Mouse (Mus musculus): ENCODE data around the gene Rxylt1. TPM values are rescaled to one million over a fixed set of nuclear protein-coding genes. Genes with fewer than 3 reads are reported as not detected.

Gene Rxylt1
- polyA plus RNA-seq, 1 experiment from 2014 or later: 31.8 TPM

DNA sequence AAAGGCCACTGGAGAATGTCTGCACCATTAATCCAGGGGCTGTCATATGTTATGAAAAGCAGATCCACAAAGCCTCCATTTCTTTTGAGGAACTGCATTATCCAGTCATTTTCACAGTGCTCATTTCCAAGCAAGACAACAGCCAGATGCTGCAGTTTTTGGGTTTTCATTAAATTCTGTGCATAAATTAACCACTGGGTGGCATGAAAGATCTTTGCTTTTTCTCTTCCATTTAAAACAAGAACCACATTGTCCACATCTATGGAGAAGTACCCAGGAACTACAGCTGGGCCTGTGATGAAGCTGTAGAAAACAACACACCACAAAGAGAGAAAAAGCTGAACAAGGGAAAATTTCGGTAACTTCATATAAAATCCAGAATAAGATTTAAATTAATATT, 6.7 kb downstream of the Rxylt1 start:
- H3K9ac ChIP-seq (replicated peaks): no peak overlapping the region
- H3K27me3 ChIP-seq: no peaks in the 10 kb centered on the region
- H3K36me3 ChIP-seq: peaks cover 32% of the 10 kb centered on the region
- 95% methylated on average over 1 of the region's 1 CpGs for WGBS
- ATAC-seq (ENCODE audit: low FRiP score, low read depth): no peak
- H3K4me3 ChIP-seq: no peak overlapping the region
- no peak overlapping the region for H3K4me2 ChIP-seq (replicated peaks)
- H3K27ac ChIP-seq (replicated peaks): no peak overlapping the region
- H3K4me1 ChIP-seq: peaks cover 3% of the 10 kb centered on the region; the same call in 1 of the 2 replicates
- H3K9me3 ChIP-seq: peaks cover 13% of the 10 kb centered on the region

DNA sequence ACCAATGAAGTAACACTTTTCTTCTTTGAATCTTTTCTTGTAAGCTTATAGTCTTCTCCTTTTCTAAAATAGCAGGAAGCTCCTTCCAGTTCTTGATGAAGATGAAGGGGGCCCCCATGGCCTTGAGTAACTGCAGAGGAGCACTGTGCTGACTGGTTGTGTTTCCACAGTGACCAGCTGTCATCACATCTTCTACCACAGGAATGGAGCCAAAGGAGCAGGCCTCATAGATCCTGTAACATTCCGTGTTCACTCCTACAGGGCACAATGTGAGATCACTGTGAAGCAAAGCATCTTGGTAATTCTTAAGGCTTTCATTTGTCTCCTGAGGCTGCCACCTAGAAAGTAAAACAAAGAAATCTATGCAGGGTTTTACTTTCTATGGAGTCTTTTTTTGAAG, 15.8 kb downstream of the Rxylt1 start:
- Histone ChIP-seq H3K27ac (replicated peaks) (no peak overlapping the region), H3K9ac (replicated peaks) (no peak overlapping the region), H3K27me3 (no peaks in the 10 kb centered on the region), H3K9me3 (0 out of 2 replicates have a peak, but pooled peaks cover 3% of the 10 kb centered on the region), H3K4me3 (no peak overlapping the region), H3K36me3 (0 out of 2 replicates have a peak, but pooled peaks cover 9% of the 10 kb centered on the region), H3K4me2 (replicated peaks) (no peak overlapping the region), H3K4me1 (no peaks in the 10 kb centered on the region)
- no peak for ATAC-seq (ENCODE audit: low FRiP score, low read depth)
- 92% methylated on average over 1 of the region's 1 CpGs for WGBS

DNA sequence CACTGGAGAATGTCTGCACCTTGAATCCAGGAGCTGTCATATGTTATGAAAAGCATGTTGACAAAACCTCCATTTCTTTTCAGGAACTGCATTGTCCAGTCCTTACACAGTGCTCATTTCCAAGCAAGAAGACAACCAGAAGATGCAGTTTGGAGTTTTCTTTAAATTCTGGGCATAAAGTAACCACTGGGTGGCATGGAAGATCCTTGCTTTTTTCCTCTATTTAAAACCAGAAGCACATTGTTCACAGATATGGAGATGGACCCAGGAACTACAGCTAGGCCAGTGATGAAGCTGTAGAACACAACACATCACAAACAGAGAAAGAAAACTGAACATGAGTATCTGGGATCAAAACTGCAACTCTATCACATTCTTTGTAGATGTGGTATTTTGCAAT, 28.0 kb downstream of the Rxylt1 start:
- H3K4me1 ChIP-seq: no peaks in the 10 kb centered on the region
- H3K4me2 ChIP-seq (replicated peaks): no peak overlapping the region
- no peak for ATAC-seq (ENCODE audit: low FRiP score, low read depth)
- no peaks in the 10 kb centered on the region for H3K27me3 ChIP-seq
- H3K9ac ChIP-seq (replicated peaks): no peak overlapping the region
- no peaks in the 10 kb centered on the region for H3K36me3 ChIP-seq
- H3K9me3 ChIP-seq: no peaks in the 10 kb centered on the region
- no peak overlapping the region for H3K27ac ChIP-seq (replicated peaks)
- H3K4me3 ChIP-seq: no peak overlapping the region

DNA sequence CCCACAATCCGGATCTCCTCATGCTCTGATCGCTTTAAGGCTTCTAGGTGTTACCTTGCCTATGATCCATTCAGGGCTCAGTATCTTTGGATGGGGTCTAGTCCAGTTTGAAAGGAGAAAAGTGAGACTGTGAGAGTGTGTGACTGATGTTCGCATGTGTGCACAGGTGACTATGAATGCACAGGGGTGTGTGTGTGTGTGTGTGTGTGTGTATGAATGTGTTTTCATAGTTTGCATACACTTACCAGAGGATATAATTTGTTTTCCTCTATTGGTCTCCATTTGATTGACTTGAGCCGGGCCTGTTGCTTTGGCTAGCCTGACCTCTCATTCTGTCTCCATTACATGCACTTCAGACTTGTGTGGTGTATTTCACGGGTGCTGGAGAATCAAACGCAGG, 41.3 kb downstream of the Rxylt1 start:
- H3K27ac ChIP-seq (replicated peaks): no peak overlapping the region
- no peaks in the 10 kb centered on the region for H3K9me3 ChIP-seq
- no peak overlapping the region for H3K4me2 ChIP-seq (replicated peaks)
- WGBS: 87% methylated on average over 6 of the region's 6 CpGs
- H3K4me3 ChIP-seq: no peak overlapping the region
- H3K27me3 ChIP-seq: no peaks in the 10 kb centered on the region
- no peaks in the 10 kb centered on the region for H3K4me1 ChIP-seq
- no peaks in the 10 kb centered on the region for H3K36me3 ChIP-seq
- no peak overlapping the region for H3K9ac ChIP-seq (replicated peaks)
- ATAC-seq (ENCODE audit: low FRiP score, low read depth): no peak

GRCm38 (mm10) chr10:122054535-122054934, 42.6 kb downstream of the Rxylt1 start:
- Histone ChIP-seq H3K9ac (replicated peaks) (no peak overlapping the region), H3K4me1 (no peaks in the 10 kb centered on the region), H3K4me2 (replicated peaks) (no peak overlapping the region), H3K9me3 (no peaks in the 10 kb centered on the region), H3K27ac (replicated peaks) (no peak overlapping the region), H3K36me3 (no peaks in the 10 kb centered on the region), H3K4me3 (no peak overlapping the region), H3K27me3 (no peaks in the 10 kb centered on the region)
- peak; percentile 72 for ATAC-seq (ENCODE audit: low FRiP score, low read depth)
- 13% methylated on average over 8 of the region's 8 CpGs for WGBS

- Histone ChIP-seq H3K4me3 (no peak overlapping the region), H3K27ac (replicated peaks) (no peak overlapping the region), H3K9me3 (no peaks in the 10 kb centered on the region), H3K4me2 (replicated peaks) (no peak overlapping the region), H3K27me3 (no peaks in the 10 kb centered on the region), H3K4me1 (no peaks in the 10 kb centered on the region), H3K36me3 (no peaks in the 10 kb centered on the region), H3K9ac (replicated peaks) (no peak overlapping the region)
- 38% methylated on average over 6 of the region's 6 CpGs for WGBS
- no peak for ATAC-seq (ENCODE audit: low FRiP score, low read depth)
Measured at GRCm38 (mm10) chr10:122051831-122052230, 45.3 kb downstream of the Rxylt1 start.

- WGBS: 19% methylated on average over 27 of the region's 44 CpGs
- no peaks in the 10 kb centered on the region for H3K9me3 ChIP-seq
- H3K27ac ChIP-seq (replicated peaks): peak overlapping the region; percentile 92
- H3K36me3 ChIP-seq: no peaks in the 10 kb centered on the region
- peak overlapping the region; percentile 65 for H3K4me2 ChIP-seq (replicated peaks)
- H3K9ac ChIP-seq (replicated peaks): peak overlapping the region; percentile 86
- peak overlapping the region; percentile 79 for H3K4me3 ChIP-seq
- no peaks in the 10 kb centered on the region for H3K27me3 ChIP-seq
- peak; percentile 81 for ATAC-seq (ENCODE audit: low FRiP score, low read depth)
- H3K4me1 ChIP-seq: peaks cover 15% of the 10 kb centered on the region
Measured at GRCm38 (mm10) chr10:122047727-122048365, 49.3 kb downstream of the Rxylt1 start.

DNA sequence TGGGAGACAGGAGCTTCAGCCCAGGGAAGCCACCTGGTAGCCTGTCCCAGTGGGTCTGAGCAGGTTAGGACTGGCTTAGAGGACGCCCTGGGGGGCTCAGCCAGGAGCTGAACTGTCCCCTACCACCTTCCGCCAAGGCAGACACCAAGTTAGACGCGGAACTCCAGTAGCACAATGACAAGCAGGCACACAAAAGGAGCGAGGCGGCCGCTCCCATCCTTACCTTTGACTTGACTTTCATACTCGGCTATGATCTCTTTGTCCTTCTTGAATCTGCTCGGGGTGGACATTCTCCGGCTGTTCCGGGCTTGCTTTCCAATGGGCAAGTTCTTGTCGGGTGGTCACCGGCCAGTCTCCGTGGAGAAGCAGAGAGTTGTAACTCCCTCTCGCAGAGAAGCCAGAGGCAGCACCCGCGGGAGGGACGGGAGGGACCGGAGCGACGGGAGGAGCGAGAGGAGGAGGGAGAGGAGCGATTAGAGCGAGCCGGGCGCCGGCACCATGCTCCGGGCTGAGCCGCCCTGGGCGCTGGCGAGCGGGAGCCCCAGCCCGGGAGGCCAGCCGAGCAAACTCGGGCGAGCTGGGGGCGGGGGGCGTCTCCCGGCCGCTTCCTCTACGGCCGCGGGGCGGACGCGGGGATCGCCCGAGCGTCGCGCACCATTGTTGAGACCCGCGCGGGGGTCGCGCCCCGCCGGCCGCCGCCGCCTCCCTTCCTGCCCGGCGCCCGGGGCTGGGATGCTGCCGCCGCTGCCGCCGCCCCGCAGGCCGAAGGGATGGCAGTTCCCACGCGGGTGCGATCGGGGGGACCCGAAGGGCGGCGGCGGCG, 50.1 kb downstream of the Rxylt1 start, which contains the start of gene Srgap1:
Srgap1 (minus strand) TSS at position 412 of the 823 bp plus-strand sequence.
- H3K36me3 ChIP-seq: 0 out of 2 replicates have a peak, but pooled peaks cover 3% of the 10 kb centered on the region
- peak within 1 kb of the TSS; percentile 79 for H3K4me3 ChIP-seq
- peak within 1 kb of the TSS; percentile 92 for H3K27ac ChIP-seq (replicated peaks)
- no peaks in the 10 kb centered on the region for H3K27me3 ChIP-seq
- H3K9me3 ChIP-seq: no peaks in the 10 kb centered on the region
- peak within 1 kb of the TSS; percentile 86 for H3K9ac ChIP-seq (replicated peaks)
- H3K4me1 ChIP-seq: peaks cover 15% of the 10 kb centered on the region
- peak; percentile 83 for ATAC-seq (ENCODE audit: low FRiP score, low read depth)
- under 1% methylated on average over 57 of the region's 79 CpGs for WGBS
- peak within 1 kb of the TSS; percentile 65 for H3K4me2 ChIP-seq (replicated peaks)

- no peak for ATAC-seq (ENCODE audit: low FRiP score, low read depth)
- WGBS: under 1% methylated on average over 13 of the region's 13 CpGs
Measured at GRCm38 (mm10) chr10:122046511-122046903, 50.7 kb downstream of the Rxylt1 start.

GRCm38 (mm10) chr10:122045946-122046345, 51.2 kb downstream of the Rxylt1 start:
- Histone ChIP-seq H3K4me1 (peaks cover 15% of the 10 kb centered on the region), H3K9ac (replicated peaks) (peak overlapping the region; percentile 86), H3K27me3 (no peaks in the 10 kb centered on the region), H3K4me2 (replicated peaks) (peak overlapping the region; percentile 65), H3K4me3 (peak overlapping the region; percentile 79), H3K27ac (replicated peaks) (peak overlapping the region; percentile 92), H3K36me3 (0 out of 2 replicates have a peak, but pooled peaks cover 3% of the 10 kb centered on the region), H3K9me3 (no peaks in the 10 kb centered on the region)
- 8% methylated on average over 9 of the region's 9 CpGs for WGBS
- 0 out of 2 replicates have a peak, but pooled peaks have one; percentile 11 for ATAC-seq (ENCODE audit: low FRiP score, low read depth)

More at GRCm38 (mm10) chr10:122046511-122046903, 50.7 kb downstream of the Rxylt1 start:
- peak overlapping the region; percentile 65 for H3K4me2 ChIP-seq (replicated peaks)
- H3K4me1 ChIP-seq: peaks cover 15% of the 10 kb centered on the region
- 0 out of 2 replicates have a peak, but pooled peaks cover 3% of the 10 kb centered on the region for H3K36me3 ChIP-seq
- peak overlapping the region; percentile 86 for H3K9ac ChIP-seq (replicated peaks)
- H3K27ac ChIP-seq (replicated peaks): peak overlapping the region; percentile 92
- peak overlapping the region; percentile 79 for H3K4me3 ChIP-seq
- H3K27me3 ChIP-seq: no peaks in the 10 kb centered on the region
- H3K9me3 ChIP-seq: no peaks in the 10 kb centered on the region

- peak overlapping the region; percentile 79 for H3K4me3 ChIP-seq
- H3K27ac ChIP-seq (replicated peaks): peak overlapping the region; percentile 54; the same call in 1 of the 2 replicates
Measured at GRCm38 (mm10) chr10:122044926-122045325, 52.2 kb downstream of the Rxylt1 start.

GRCm38 (mm10) chr10:122040372-122040771, 56.8 kb downstream of the Rxylt1 start:
- Histone ChIP-seq H3K27ac (replicated peaks) (no peak overlapping the region), H3K36me3 (0 out of 2 replicates have a peak, but pooled peaks cover 3% of the 10 kb centered on the region), H3K9me3 (no peaks in the 10 kb centered on the region), H3K4me3 (no peak overlapping the region), H3K4me2 (replicated peaks) (no peak overlapping the region), H3K4me1 (peaks cover 9% of the 10 kb centered on the region), H3K9ac (replicated peaks) (no peak overlapping the region), H3K27me3 (no peaks in the 10 kb centered on the region)
- ATAC-seq (ENCODE audit: low FRiP score, low read depth): no peak
- WGBS: 39% methylated on average over 4 of the region's 4 CpGs

More at GRCm38 (mm10) chr10:122044926-122045325, 52.2 kb downstream of the Rxylt1 start:
- Histone ChIP-seq H3K4me2 (replicated peaks) (peak overlapping the region; percentile 65), H3K9ac (replicated peaks) (peak overlapping the region; percentile 37; the same call in 1 of the 2 replicates), H3K27me3 (no peaks in the 10 kb centered on the region), H3K9me3 (no peaks in the 10 kb centered on the region), H3K36me3 (0 out of 2 replicates have a peak, but pooled peaks cover 3% of the 10 kb centered on the region), H3K4me1 (peaks cover 15% of the 10 kb centered on the region)
- WGBS: 52% methylated on average over 4 of the region's 4 CpGs
- no peak for ATAC-seq (ENCODE audit: low FRiP score, low read depth)

All from midbrain, embryonic 12.5 days (tissue).